Mouse (Mus musculus) hindbrain, embryonic 10.5 days (tissue): ENCODE results near the gene Sirpb1a. TPM values are rescaled to one million over a fixed set of nuclear protein-coding genes. Genes with fewer than 3 reads are reported as not detected.

Source experiments
- polyA plus RNA-seq: library from polyadenylated mRNA; unstranded; fragments of >200 nt; fragmentation: Nextera tagmentation; extraction: Ambion mirVana; gene quantifications from 2 replicates; pipeline ENCODE4 v1.2.1, GENCODE M21; 2016

The Sirpb1a gene
- polyA plus RNA-seq, 1 experiment from 2014 or later = not detected

Other genes starting within 250 kb of the Sirpb1a start
- gene Gm9733, start 94.2 kb downstream of the Sirpb1a start, polyA plus RNA-seq = not detected in 2 replicates
- not detected in 2 replicates for gene Sirpb1b, start 148.5 kb upstream of the Sirpb1a start, polyA plus RNA-seq